Mouse (Mus musculus): Measurements from ENCODE around the gene Trp53inp2.

DNA sequence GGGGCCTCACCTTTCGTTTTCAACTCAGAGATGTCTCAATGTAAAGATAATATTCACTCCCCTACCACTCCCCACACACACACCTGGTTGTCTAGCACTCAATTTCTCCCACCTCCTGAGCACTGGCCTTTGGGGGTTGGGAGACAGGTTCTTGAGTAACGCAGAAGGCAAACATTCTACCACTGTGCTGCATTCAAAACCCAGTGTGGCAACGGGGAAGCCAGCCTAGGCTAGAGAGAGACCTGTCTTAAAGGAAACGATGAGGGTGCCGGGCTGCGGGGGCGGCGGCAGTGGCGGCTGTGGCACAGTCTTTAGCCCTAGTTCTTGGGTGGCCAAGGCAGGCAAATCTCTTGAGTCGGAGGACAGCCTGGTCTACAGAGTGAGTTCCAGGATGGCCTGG, 4.7 kb upstream of the Trp53inp2 start:
- TF ChIP-seq POLR2A (IDR thresholded peaks at IDR 0.05; ENCODE audit: low read depth, low read length) = no peak
- no peak for TF ChIP-seq CTCF (conservative IDR thresholded peaks at IDR 0.05; ENCODE audit: insufficient read depth, insufficient read length, low read depth, low read length)
